Mouse (Mus musculus) kidney, postnatal 0 days (tissue): ENCODE measurements around the gene Ccl25. TPM values are rescaled to one million over a fixed set of nuclear protein-coding genes. Genes with fewer than 3 reads are reported as not detected.
"Not testable (repeated sequence)": the region's sequence is repeated elsewhere in the genome, so short reads cannot be mapped to it uniquely, and the experiment has no call there.

Source experiments
- ATAC-seq: fragments of 200-750 bp; cut with Nextera tagmentation; replicated peaks from 2 replicates; pipeline ENCODE4 v1.8.0; 2017; ENCODE audit warnings: low read depth, moderate number of reproducible peaks, moderate TSS enrichment, moderate library complexity; ENCODE audit not compliant: low FRiP score
- DNase-seq: peaks from one replicate; pipeline ENCODE4 v3.0.0-alpha.2; 2016; ENCODE audit warnings: low spot score
- H3K27ac ChIP-seq: fragments of 300-500 bp; sonication (generic); 2 replicates; pipeline ENCODE4 v1.5.1; 2014; ENCODE audit warnings: mild to moderate bottlenecking
- H3K27me3 ChIP-seq: fragments of 300-500 bp; sonication (generic); 2 replicates; pipeline ENCODE4 v1.6.1; 2014; ENCODE audit warnings: low read length, mixed read lengths; ENCODE audit not compliant: insufficient read depth
- H3K36me3 ChIP-seq: fragments of 300-500 bp; sonication (generic); 2 replicates; pipeline ENCODE4 v1.6.1; 2014; ENCODE audit warnings: low read length, mixed read lengths; ENCODE audit not compliant: insufficient read depth
- H3K4me1 ChIP-seq: fragments of 300-500 bp; sonication (generic); replicated peaks from 2 replicates; pipeline ENCODE4 v1.6.1; 2014; ENCODE audit warnings: antibody characterized with exemption, low read length, mixed read lengths; ENCODE audit not compliant: insufficient read depth
- H3K4me2 ChIP-seq: fragments of 300-500 bp; sonication (generic); 2 replicates; pipeline ENCODE4 v1.6.1; 2014; ENCODE audit warnings: mild to moderate bottlenecking, low read length, moderate library complexity, mixed read lengths
- H3K4me3 ChIP-seq: fragments of 300-500 bp; sonication (generic); replicated peaks from 2 replicates; pipeline ENCODE4 v1.5.1; 2014; ENCODE audit warnings: low read depth, low read length
- H3K9ac ChIP-seq: fragments of 300-500 bp; sonication (generic); 2 replicates; pipeline ENCODE4 v1.6.1; 2014; ENCODE audit warnings: low read depth, low read length
- H3K9me3 ChIP-seq: fragments of 300-500 bp; sonication (generic); replicated peaks from 2 replicates; pipeline ENCODE4 v1.6.1; 2016; ENCODE audit warnings: low read length, inconsistent platforms, mixed read lengths
- CTCF ChIP-seq: IDR thresholded peaks from 2 replicates; pipeline ENCODE4 v1.5.1; 2016; ENCODE audit warnings: antibody characterized with exemption, low read depth, mild to moderate bottlenecking, moderate library complexity
- WGBS: fragments of 180-500 bp; shearing (Covaris S2); extraction: QIAGEN DNeasy Blood & Tissue Kit; methylation state at CpG from one replicate; pipeline ENCODE4 v1.1.7; 2014; 5-methylcytosine and 5-hydroxymethylcytosine counted together
- polyA plus RNA-seq: library from polyadenylated mRNA; unstranded; fragments of >200 nt; fragmentation: Nextera tagmentation; extraction: Ambion mirVana; gene quantifications from 2 replicates; pipeline ENCODE4 v1.2.1, GENCODE M21; 2015

Gene Ccl25
- polyA plus RNA-seq, 1 experiment from 2014 or later, result 10.0 TPM

- Histone ChIP-seq H3K4me1 (no peaks in the 10 kb centered on the region), H3K9ac (no peak overlapping the region), H3K36me3 (no peaks in the 10 kb centered on the region), H3K9me3 (no peaks in the 10 kb centered on the region), H3K27ac (no peak overlapping the region), H3K27me3 (no peaks in the 10 kb centered on the region), H3K4me3 (no peak overlapping the region), H3K4me2 (no peak overlapping the region)
- 89% methylated on average over 3 of the region's 3 CpGs for WGBS
- no peak for TF ChIP-seq CTCF
- DNase-seq, result no peak
- no peak for ATAC-seq
Observed at GRCm38 (mm10) chr8:4350618-4351017, 25.6 kb downstream of the Ccl25 start.

GRCm38 (mm10) chr8:4352562-4352961, 27.6 kb downstream of the Ccl25 start:
- ATAC-seq, H3K4me3 ChIP-seq, H3K4me2 ChIP-seq, H3K9me3 ChIP-seq, DNase-seq, H3K4me1 ChIP-seq, H3K27ac ChIP-seq, H3K9ac ChIP-seq, H3K27me3 ChIP-seq, H3K36me3 ChIP-seq: not testable (repeated sequence)
- whole genome bisulfite sequencing, result 88% methylated on average over 6 of the region's 6 CpGs

- no peak for TF ChIP-seq CTCF
- H3K9me3 ChIP-seq, result no peaks in the 10 kb centered on the region
- H3K4me2 ChIP-seq, result no peak overlapping the region
- H3K27ac ChIP-seq, result no peak overlapping the region
- 82% methylated on average over 4 of the region's 4 CpGs for WGBS
- H3K36me3 ChIP-seq, result no peaks in the 10 kb centered on the region
- ATAC-seq, result no peak
- no peak for DNase-seq
- no peak overlapping the region for H3K4me3 ChIP-seq
- H3K4me1 ChIP-seq, result no peaks in the 10 kb centered on the region
- H3K9ac ChIP-seq, result no peak overlapping the region
- no peaks in the 10 kb centered on the region for H3K27me3 ChIP-seq
Observed at GRCm38 (mm10) chr8:4353741-4354140, 28.7 kb downstream of the Ccl25 start.

GRCm38 (mm10) chr8:4354516-4354915, 29.5 kb downstream of the Ccl25 start:
- no peaks in the 10 kb centered on the region for H3K4me1 ChIP-seq
- no peaks in the 10 kb centered on the region for H3K36me3 ChIP-seq
- no peak for ATAC-seq
- no peak for DNase-seq
- no peak overlapping the region for H3K27ac ChIP-seq
- no peak overlapping the region for H3K4me3 ChIP-seq
- no peaks in the 10 kb centered on the region for H3K9me3 ChIP-seq
- H3K9ac ChIP-seq, result no peak overlapping the region
- 89% methylated on average over 1 of the region's 1 CpGs for WGBS
- H3K27me3 ChIP-seq, result no peaks in the 10 kb centered on the region
- no peak overlapping the region for H3K4me2 ChIP-seq
- no peak for TF ChIP-seq CTCF

- Histone ChIP-seq H3K4me1 (no peaks in the 10 kb centered on the region), H3K36me3 (no peaks in the 10 kb centered on the region), H3K4me2 (no peak overlapping the region), H3K9me3 (no peaks in the 10 kb centered on the region), H3K4me3 (no peak overlapping the region), H3K27ac (no peak overlapping the region), H3K9ac (no peak overlapping the region), H3K27me3 (no peaks in the 10 kb centered on the region)
- no peak for ATAC-seq
- DNase-seq, result no peak
- no peak for TF ChIP-seq CTCF
- 88% methylated on average over 10 of the region's 10 CpGs for WGBS
Observed at GRCm38 (mm10) chr8:4355455-4355854, 30.4 kb downstream of the Ccl25 start.

GRCm38 (mm10) chr8:4359362-4359761, 34.4 kb downstream of the Ccl25 start:
- Histone ChIP-seq H3K27ac (no peak overlapping the region), H3K9ac (no peak overlapping the region), H3K4me1 (no peaks in the 10 kb centered on the region), H3K36me3 (no peaks in the 10 kb centered on the region), H3K27me3 (no peaks in the 10 kb centered on the region), H3K4me2 (no peak overlapping the region), H3K9me3 (no peaks in the 10 kb centered on the region), H3K4me3 (no peak overlapping the region)
- no peak for TF ChIP-seq CTCF
- ATAC-seq, result no peak
- DNase-seq, result no peak
- 61% methylated on average over 3 of the region's 3 CpGs for WGBS

GRCm38 (mm10) chr8:4360922-4361321, 35.9 kb downstream of the Ccl25 start:
- TF ChIP-seq CTCF, result no peak
- WGBS, result 82% methylated on average over 2 of the region's 2 CpGs
- Histone ChIP-seq H3K36me3 (no peaks in the 10 kb centered on the region), H3K9me3 (no peaks in the 10 kb centered on the region), H3K9ac (no peak overlapping the region), H3K27me3 (no peaks in the 10 kb centered on the region), H3K27ac (no peak overlapping the region), H3K4me1 (no peaks in the 10 kb centered on the region), H3K4me3 (no peak overlapping the region), H3K4me2 (no peak overlapping the region)
- no peak for ATAC-seq
- DNase-seq, result no peak
